Mouse (Mus musculus) ES-Bruce4 (cell line): ENCODE measurements around the gene Slc25a36.

ENCODE experiments used
- CTCF ChIP-seq: IDR thresholded peaks from one replicate; pipeline ENCODE4 v1.8.1; 2011; ENCODE audit warnings: low read depth, low read length
- EP300 ChIP-seq: IDR thresholded peaks from 2 replicates; pipeline ENCODE4 v1.6.1; 2011; ENCODE audit warnings: low read depth, low read length; ENCODE audit not compliant: insufficient read depth

DNA sequence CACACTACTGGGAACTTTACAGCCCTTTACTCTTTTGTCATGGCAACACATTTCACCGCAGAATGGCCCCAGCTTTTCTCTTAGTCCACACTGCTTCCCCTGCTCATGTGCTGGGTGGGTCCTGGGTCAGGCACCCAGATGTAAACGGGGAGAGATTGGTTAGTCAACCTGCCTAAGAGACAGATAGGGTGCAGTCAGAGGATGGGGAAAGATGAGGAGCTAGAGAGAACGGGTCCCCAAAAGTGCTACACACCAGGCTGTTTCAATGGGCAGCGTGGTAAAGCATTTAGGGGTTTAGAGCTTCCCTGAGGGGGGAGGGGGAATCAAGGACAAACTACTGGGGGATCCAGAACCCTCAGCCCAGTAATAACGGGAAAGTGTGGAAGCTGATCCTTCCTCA lies 45.7 kb downstream of the Slc25a36 start:
- TF ChIP-seq EP300 (no peak), CTCF (no peak)
